Mouse (Mus musculus) layer of hippocampus, postnatal 14 days (tissue): ENCODE results near the gene Phactr4. TPM values are rescaled to one million over a fixed set of nuclear protein-coding genes. Genes with fewer than 3 reads are reported as not detected.
"Not testable (repeated sequence)": the region's sequence is repeated elsewhere in the genome, so short reads cannot be mapped to it uniquely, and the experiment has no call there.

Source experiments
- DNase-seq, 2 experiments: peaks; one replicate each; pipeline ENCODE4 v3.0.0; 2021 to 2022; ENCODE audit warnings: low spot score in 2 of 2, mixed read lengths in 1 of 2
- total RNA-seq, 2 experiments: library from RNA; stranded (reverse); gene quantifications; 2 replicates each; pipeline ENCODE4 v1.2.3; 2021

Gene Phactr4
- total RNA-seq, 2 experiments from 2014 or later, result 9.3 to 10.5 TPM

- DNase-seq, result not testable (repeated sequence)
These were observed 9.0 kb downstream of the Phactr4 start for GRCm38 (mm10) chr4:132413257-132413656.

GRCm38 (mm10) chr4:132411322-132412094 is 10.8 kb downstream of the Phactr4 start:
- DNase-seq, result peak in 1 of 2 experiments; percentile 29

DNA sequence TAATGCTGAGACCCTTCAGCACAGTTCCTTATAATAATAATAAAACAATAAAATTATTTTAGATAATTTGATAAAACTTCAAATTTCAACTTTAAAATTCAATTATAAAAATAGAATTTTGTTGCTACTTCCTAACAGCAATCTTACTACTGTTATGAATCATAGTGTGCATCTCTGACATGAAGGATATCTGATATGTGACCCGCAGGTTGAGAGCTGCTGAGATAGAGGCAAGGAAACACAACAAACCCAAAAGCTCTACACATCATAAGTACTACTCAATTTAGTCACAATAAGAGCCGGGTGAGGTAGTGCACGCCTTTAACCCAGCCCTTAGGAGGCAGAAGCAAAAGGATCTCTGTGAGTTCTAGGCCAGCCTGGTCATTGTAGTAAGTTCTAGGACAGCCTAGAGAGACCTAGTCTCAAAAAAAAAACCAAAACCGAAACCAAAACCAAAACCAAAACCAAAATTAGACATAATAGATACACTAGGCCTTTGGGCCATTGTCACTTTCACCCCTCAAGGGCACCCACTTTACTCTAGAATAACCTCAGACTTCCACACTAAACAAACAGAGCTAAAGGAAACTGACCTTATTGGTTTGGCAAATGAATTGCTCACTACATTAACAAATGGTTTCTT is 12.6 kb downstream of the Phactr4 start:
- DNase-seq, result no peak

DNA sequence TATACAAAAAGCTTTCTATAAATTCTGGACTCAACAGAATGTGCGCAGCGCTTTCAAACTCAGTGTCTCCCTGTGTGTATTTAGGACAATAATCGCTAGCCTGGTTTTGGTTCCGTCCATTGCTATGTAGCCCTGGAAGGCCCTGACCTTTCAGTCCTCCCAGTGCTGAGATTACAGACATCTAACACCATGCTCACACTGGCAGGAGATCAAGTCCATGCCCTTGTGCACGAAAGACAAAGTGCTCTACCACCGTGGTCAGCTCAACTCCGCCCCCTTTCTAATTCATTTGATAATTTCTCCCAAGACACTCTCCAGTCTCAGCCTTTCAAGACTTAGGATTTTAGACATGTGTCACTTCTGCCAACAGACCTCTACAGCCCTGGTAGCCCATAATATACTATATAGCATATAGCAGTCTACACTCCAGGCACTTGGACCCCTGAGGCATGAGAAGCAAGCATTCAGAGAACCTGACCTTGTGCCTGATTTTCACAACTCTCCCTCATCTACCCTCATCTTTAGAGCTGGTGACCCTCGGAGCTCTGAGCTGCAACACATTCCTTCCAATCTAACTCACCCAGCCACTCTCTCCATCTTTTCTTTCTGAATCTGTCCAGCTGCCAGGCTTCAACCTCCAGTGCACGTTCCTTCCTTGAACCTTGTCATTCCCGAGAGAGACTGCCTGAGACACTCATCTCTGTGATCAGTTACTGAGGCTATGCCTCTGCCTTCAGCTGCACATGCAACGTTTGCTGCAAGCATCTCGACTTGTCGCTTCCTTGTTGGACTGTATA is 15.7 kb downstream of the Phactr4 start:
- DNase-seq, result no peak

DNA sequence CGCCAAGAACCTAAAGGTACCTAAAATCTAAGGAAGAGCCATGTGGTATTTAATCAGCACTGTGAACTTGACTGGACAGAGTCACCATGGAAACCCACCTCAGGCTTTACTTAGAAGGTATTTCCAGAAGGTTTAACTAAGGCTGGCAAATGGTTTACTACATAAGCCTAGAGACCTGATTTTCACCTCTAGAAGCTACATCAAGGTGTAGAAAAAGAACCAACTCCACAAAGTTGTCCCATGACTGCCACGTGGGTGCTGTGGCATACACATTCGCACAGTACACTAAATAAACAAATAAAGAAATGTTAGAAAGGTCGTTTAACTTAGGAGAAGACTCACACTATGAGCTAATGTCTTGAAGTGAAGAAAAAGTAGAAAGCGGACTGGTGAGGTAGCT is 17.7 kb downstream of the Phactr4 start:
- no peak for DNase-seq

GRCm38 (mm10) chr4:132403063-132403660 is 19.1 kb downstream of the Phactr4 start:
- no peak for DNase-seq

DNA sequence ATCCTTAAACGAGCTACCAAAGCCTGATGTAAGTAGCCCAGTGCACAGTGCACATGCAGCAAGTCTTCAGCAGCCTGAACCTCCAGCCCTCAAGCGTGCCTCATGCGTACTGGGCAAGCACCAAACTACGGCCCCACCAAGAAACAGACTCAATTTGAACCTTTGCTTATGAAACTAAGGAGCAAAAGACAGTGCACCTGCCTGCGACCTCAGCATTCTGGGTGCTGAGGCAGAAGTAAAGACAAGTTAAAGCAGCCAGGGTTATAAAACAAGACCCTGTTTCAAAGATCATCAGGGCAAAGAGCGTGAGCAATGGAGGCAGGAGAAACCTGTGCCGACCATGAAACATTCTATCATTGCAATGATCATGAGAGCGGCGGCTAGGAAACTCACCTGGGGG is 21.3 kb downstream of the Phactr4 start:
- DNase-seq, result no peak

DNA sequence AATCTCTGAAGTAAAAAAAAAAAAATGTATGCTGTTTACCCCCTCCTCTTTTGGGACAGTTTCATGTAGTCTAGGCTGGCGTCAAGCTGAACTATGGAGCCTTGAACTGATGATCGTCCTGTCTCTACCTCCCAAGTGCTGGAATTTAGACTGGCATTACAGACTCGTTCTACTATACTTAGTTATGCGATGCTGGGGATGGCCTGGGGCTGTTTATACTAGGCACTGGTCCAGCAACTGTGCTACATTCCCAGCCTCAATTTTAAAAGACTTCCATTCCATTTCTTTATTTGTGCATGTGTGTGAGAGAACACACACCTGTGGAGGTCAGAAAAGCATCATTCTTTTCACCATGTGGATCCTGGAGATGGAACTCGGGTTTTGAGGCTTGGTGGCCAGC is 23.4 kb downstream of the Phactr4 start:
- DNase-seq, result no peak

GRCm38 (mm10) chr4:132398045-132398774 is 24.1 kb downstream of the Phactr4 start:
- DNase-seq, result peak; percentile 7 to 26

DNA sequence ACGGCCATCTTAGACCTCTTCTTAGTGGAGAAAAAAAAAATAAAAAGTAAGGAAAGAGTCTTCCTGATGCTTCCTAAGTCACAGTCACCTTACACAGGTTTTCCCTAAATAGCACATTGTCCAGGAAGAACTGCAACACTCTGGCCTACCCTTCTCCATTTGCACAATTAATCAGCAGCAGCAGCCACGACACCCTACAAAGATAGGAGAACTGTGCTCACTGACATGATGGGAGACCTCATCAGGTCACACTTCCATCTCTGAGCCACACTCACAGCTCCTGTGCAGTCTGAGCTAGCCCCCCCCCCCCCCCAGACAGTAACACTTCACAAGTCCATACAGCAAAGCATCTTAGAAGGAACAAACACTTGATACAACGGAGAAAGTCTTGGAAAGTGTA is 25.2 kb downstream of the Phactr4 start:
- DNase-seq, result no peak

GRCm38 (mm10) chr4:132396251-132396650 is 26.0 kb downstream of the Phactr4 start:
- no peak for DNase-seq

- no peak for DNase-seq
These were observed 31.1 kb downstream of the Phactr4 start for GRCm38 (mm10) chr4:132391063-132391740.

DNA sequence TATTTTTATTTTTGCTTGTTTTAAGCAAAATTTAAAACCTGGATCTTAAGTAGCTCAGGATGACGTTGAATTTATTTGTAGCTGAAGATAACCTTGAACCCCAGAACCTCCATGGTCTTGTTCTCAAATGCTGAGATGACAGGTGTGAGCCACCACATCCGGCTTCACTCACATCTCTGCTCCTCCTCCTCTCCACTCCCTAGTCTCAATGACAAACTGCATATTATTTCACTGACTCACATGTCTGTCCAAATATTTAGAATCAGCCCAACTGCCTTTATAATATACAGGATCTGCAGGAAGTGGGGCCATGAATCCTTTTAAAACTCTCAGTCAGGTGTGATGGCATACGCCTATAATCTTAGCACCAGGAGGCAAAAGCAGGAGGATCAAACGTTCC is 33.0 kb downstream of the Phactr4 start:
- DNase-seq, result no peak

DNA sequence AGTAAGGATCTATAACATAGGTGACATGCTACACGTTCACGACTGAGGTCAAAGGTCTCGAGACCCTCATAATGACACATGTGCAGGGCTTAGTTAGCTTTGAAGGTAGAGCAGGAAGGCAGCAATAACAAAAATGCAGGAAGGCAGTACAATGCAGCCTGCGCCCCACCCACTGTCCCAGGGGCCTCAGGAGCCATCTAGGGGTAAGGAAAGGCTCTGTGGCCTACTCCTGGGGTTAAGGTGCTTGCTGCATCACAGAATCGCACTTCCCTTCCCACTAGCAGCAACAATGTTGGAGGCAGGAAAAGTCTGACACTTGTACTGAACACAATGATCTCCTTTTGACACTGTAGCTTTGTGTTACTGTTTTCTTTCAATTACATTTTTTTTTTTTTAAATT is 34.7 kb downstream of the Phactr4 start:
- DNase-seq, result no peak

DNA sequence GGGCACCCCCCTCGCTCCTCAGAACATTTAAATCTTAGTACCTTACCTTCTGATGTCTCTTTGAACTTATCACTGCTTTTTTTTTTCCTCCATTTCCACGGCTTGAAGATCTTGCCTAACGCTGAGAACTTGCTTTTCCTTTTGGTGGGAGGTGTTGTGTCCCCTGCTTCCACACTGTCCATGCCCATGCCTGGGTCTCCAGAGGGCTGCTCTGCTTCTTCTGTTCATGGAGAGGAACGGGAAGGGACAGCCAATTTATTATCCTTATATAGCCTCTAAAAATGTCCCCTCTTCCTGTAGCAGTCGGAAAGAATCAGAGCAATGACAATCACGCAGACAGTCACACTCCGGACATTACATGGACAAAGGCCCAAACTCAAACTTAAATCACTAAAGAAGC is 35.4 kb downstream of the Phactr4 start:
- no peak for DNase-seq

DNA sequence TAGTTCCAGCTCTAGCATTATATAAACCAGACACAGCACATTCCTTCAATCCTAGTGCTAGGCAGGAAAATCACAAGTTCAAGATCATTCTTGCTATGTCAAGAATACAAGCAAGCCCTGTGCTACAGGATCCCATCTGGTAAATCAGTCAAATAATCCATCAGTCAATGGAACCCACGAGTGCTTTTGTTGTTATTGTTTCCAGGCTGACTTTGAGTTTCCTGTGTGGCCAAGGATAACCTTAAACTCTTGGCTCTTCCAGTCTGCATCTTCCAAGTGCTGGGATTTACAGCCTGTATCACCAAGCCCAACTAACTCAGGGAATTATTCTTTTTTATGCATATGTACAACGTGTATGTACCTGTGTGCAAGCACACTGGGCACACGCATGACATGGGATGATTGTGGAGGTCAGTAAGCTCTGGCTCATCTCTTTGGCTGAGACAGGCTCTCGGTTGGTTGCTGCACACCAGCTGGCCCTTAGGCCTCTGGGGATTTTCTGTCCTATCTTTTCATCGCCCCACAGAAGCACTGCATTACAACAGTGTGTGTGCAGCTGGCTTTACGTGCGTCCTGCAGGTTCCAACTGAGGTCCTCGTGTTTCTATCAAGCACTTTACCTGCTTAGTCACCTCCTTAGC is 36.4 kb downstream of the Phactr4 start:
- no peak for DNase-seq

DNA sequence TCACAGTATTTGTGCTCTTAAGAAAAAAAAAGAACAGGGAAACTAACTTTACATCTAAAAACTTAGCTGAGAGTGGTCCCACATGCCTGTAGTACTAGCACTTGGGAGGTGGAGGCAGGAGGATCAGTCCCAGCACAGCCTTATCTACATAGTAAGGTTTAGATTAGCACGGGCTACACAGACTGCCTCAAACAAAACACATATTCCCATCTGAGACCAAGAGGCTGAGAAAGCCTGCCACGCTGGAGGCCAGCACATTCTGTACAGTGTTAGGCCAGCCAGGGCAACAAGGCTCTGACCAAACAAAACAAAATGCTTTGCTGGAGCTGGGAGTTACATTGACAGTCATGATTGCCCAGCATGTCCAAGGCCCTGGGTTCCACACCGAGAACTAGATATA is 38.8 kb downstream of the Phactr4 start:
- DNase-seq, result no peak

GRCm38 (mm10) chr4:132382296-132382695 is 40.0 kb downstream of the Phactr4 start:
- peak in 1 of 2 experiments; percentile 29 for DNase-seq

GRCm38 (mm10) chr4:132380965-132381616 is 41.2 kb downstream of the Phactr4 start:
- DNase-seq, result no peak
